Mouse (Mus musculus): ENCODE measurements around the gene Zfp622. TPM values are rescaled to one million over a fixed set of nuclear protein-coding genes. Genes with fewer than 3 reads are reported as not detected.
A peak's percentile ranks its signal among the peaks of the same experiment; 100 is the strongest.
"Not testable (repeated sequence)": the region's sequence is repeated elsewhere in the genome, so short reads cannot be mapped to it uniquely, and the experiment has no call there.

Zfp622 gene
- polyA plus RNA-seq, 1 experiment from 2014 or later: 31.1 TPM

- H3K4me2 ChIP-seq (ENCODE audit: low read length): no peak overlapping the region
- no peaks in the 10 kb centered on the region for H3K27me3 ChIP-seq (replicated peaks; ENCODE audit: control insufficient read depth, insufficient read depth, low read length)
- H3K36me3 ChIP-seq (ENCODE audit: control insufficient read depth, insufficient read depth, low read length): no peaks in the 10 kb centered on the region
- no peak overlapping the region for H3K9ac ChIP-seq (ENCODE audit: low read depth, low read length)
- no peak overlapping the region for H3K4me3 ChIP-seq (ENCODE audit: low read length)
- H3K4me1 ChIP-seq (ENCODE audit: control insufficient read depth, insufficient read depth, low read depth, low read length): peaks cover 4% of the 10 kb centered on the region
- ATAC-seq: peak; percentile 91
- no peaks in the 10 kb centered on the region for H3K9me3 ChIP-seq (ENCODE audit: control insufficient read depth, low read length)
- H3K27ac ChIP-seq (ENCODE audit: low read depth, low read length): no peak overlapping the region
- 23% methylated on average over 4 of the region's 5 CpGs for WGBS
Measured at GRCm38 (mm10) chr15:25959375-25959774, 24.8 kb upstream of the Zfp622 start.

- Histone ChIP-seq H3K9me3 (ENCODE audit: control insufficient read depth, low read length) (no peaks in the 10 kb centered on the region), H3K4me2 (ENCODE audit: low read length) (no peak overlapping the region), H3K4me3 (ENCODE audit: low read length) (no peak overlapping the region), H3K9ac (ENCODE audit: low read depth, low read length) (no peak overlapping the region), H3K36me3 (ENCODE audit: control insufficient read depth, insufficient read depth, low read length) (no peaks in the 10 kb centered on the region), H3K27ac (ENCODE audit: low read depth, low read length) (no peak overlapping the region), H3K27me3 (replicated peaks; ENCODE audit: control insufficient read depth, insufficient read depth, low read length) (no peaks in the 10 kb centered on the region), H3K4me1 (ENCODE audit: control insufficient read depth, insufficient read depth, low read depth, low read length) (no peaks in the 10 kb centered on the region)
- no peak for ATAC-seq
- 85% methylated on average over 5 of the region's 5 CpGs for WGBS
Measured at GRCm38 (mm10) chr15:25960231-25960630, 23.9 kb upstream of the Zfp622 start.

GRCm38 (mm10) chr15:25966220-25966774, 17.9 kb upstream of the Zfp622 start:
- Histone ChIP-seq H3K36me3 (ENCODE audit: control insufficient read depth, insufficient read depth, low read length) (no peaks in the 10 kb centered on the region), H3K27me3 (replicated peaks; ENCODE audit: control insufficient read depth, insufficient read depth, low read length) (no peaks in the 10 kb centered on the region), H3K4me1 (ENCODE audit: control insufficient read depth, insufficient read depth, low read depth, low read length) (no peaks in the 10 kb centered on the region), H3K4me2 (ENCODE audit: low read length) (no peak overlapping the region), H3K27ac (ENCODE audit: low read depth, low read length) (no peak overlapping the region), H3K9ac (ENCODE audit: low read depth, low read length) (no peak overlapping the region), H3K9me3 (ENCODE audit: control insufficient read depth, low read length) (no peaks in the 10 kb centered on the region), H3K4me3 (ENCODE audit: low read length) (no peak overlapping the region)
- ATAC-seq: no peak
- WGBS: 83% methylated on average over 6 of the region's 6 CpGs

- H3K9me3 ChIP-seq (ENCODE audit: control insufficient read depth, low read length): no peaks in the 10 kb centered on the region
- H3K27me3 ChIP-seq (replicated peaks; ENCODE audit: control insufficient read depth, insufficient read depth, low read length): no peaks in the 10 kb centered on the region
- WGBS: 88% methylated on average over 9 of the region's 9 CpGs
- H3K9ac ChIP-seq (ENCODE audit: low read depth, low read length): no peak overlapping the region
- H3K4me2 ChIP-seq (ENCODE audit: low read length): no peak overlapping the region
- H3K4me1 ChIP-seq (ENCODE audit: control insufficient read depth, insufficient read depth, low read depth, low read length): no peaks in the 10 kb centered on the region
- H3K4me3 ChIP-seq (ENCODE audit: low read length): no peak overlapping the region
- no peaks in the 10 kb centered on the region for H3K36me3 ChIP-seq (ENCODE audit: control insufficient read depth, insufficient read depth, low read length)
- ATAC-seq: no peak
- no peak overlapping the region for H3K27ac ChIP-seq (ENCODE audit: low read depth, low read length)
Measured at GRCm38 (mm10) chr15:25971596-25971995, 12.6 kb upstream of the Zfp622 start.

- 91% methylated on average over 5 of the region's 5 CpGs for WGBS
- no peak overlapping the region for H3K4me3 ChIP-seq (ENCODE audit: low read length)
- no peaks in the 10 kb centered on the region for H3K9me3 ChIP-seq (ENCODE audit: control insufficient read depth, low read length)
- H3K9ac ChIP-seq (ENCODE audit: low read depth, low read length): no peak overlapping the region
- H3K27ac ChIP-seq (ENCODE audit: low read depth, low read length): no peak overlapping the region
- H3K4me1 ChIP-seq (ENCODE audit: control insufficient read depth, insufficient read depth, low read depth, low read length): no peaks in the 10 kb centered on the region
- no peak for ATAC-seq
- no peaks in the 10 kb centered on the region for H3K36me3 ChIP-seq (ENCODE audit: control insufficient read depth, insufficient read depth, low read length)
- H3K4me2 ChIP-seq (ENCODE audit: low read length): no peak overlapping the region
- H3K27me3 ChIP-seq (replicated peaks; ENCODE audit: control insufficient read depth, insufficient read depth, low read length): no peaks in the 10 kb centered on the region
Measured at GRCm38 (mm10) chr15:25972758-25973157, 11.4 kb upstream of the Zfp622 start.

- no peak for ATAC-seq
- Histone ChIP-seq H3K36me3 (ENCODE audit: control insufficient read depth, insufficient read depth, low read length) (no peaks in the 10 kb centered on the region), H3K9me3 (ENCODE audit: control insufficient read depth, low read length) (no peaks in the 10 kb centered on the region), H3K27ac (ENCODE audit: low read depth, low read length) (no peak overlapping the region), H3K4me1 (ENCODE audit: control insufficient read depth, insufficient read depth, low read depth, low read length) (no peaks in the 10 kb centered on the region), H3K4me2 (ENCODE audit: low read length) (no peak overlapping the region), H3K4me3 (ENCODE audit: low read length) (no peak overlapping the region), H3K9ac (ENCODE audit: low read depth, low read length) (no peak overlapping the region), H3K27me3 (replicated peaks; ENCODE audit: control insufficient read depth, insufficient read depth, low read length) (no peaks in the 10 kb centered on the region)
- WGBS: 95% methylated on average over 4 of the region's 4 CpGs
Measured at GRCm38 (mm10) chr15:25974352-25974751, 9.8 kb upstream of the Zfp622 start.

GRCm38 (mm10) chr15:25975810-25976209, 8.4 kb upstream of the Zfp622 start:
- WGBS: 95% methylated on average over 6 of the region's 6 CpGs
- no peaks in the 10 kb centered on the region for H3K36me3 ChIP-seq (ENCODE audit: control insufficient read depth, insufficient read depth, low read length)
- no peaks in the 10 kb centered on the region for H3K27me3 ChIP-seq (replicated peaks; ENCODE audit: control insufficient read depth, insufficient read depth, low read length)
- H3K4me2 ChIP-seq (ENCODE audit: low read length): no peak overlapping the region
- H3K4me3 ChIP-seq (ENCODE audit: low read length): no peak overlapping the region
- H3K9me3 ChIP-seq (ENCODE audit: control insufficient read depth, low read length): no peaks in the 10 kb centered on the region
- no peak; the same call in 1 of the 2 replicates for ATAC-seq
- no peak overlapping the region for H3K9ac ChIP-seq (ENCODE audit: low read depth, low read length)
- no peak overlapping the region for H3K27ac ChIP-seq (ENCODE audit: low read depth, low read length)
- no peaks in the 10 kb centered on the region for H3K4me1 ChIP-seq (ENCODE audit: control insufficient read depth, insufficient read depth, low read depth, low read length)

- peak overlapping the region; percentile 84 for H3K27ac ChIP-seq (ENCODE audit: low read depth, low read length)
- H3K4me1 ChIP-seq (ENCODE audit: control insufficient read depth, insufficient read depth, low read depth, low read length): peaks cover 14% of the 10 kb centered on the region
- WGBS: 15% methylated on average over 6 of the region's 6 CpGs
- ATAC-seq: peak; percentile 22
- peak overlapping the region; percentile 67 for H3K9ac ChIP-seq (ENCODE audit: low read depth, low read length)
- not testable (repeated sequence) for H3K27me3 ChIP-seq (replicated peaks; ENCODE audit: control insufficient read depth, insufficient read depth, low read length); H3K36me3 ChIP-seq (ENCODE audit: control insufficient read depth, insufficient read depth, low read length); H3K9me3 ChIP-seq (ENCODE audit: control insufficient read depth, low read length)
- H3K4me2 ChIP-seq (ENCODE audit: low read length): peak overlapping the region; percentile 53
- peak overlapping the region; percentile 66 for H3K4me3 ChIP-seq (ENCODE audit: low read length)
Measured at GRCm38 (mm10) chr15:25983614-25984013, 552 bp upstream of the Zfp622 start.

GRCm38 (mm10) chr15:25984734-25985492, 747 bp downstream of the Zfp622 start:
- H3K36me3 ChIP-seq (ENCODE audit: control insufficient read depth, insufficient read depth, low read length): peaks cover 4% of the 10 kb centered on the region; the same call in 1 of the 2 replicates
- H3K4me2 ChIP-seq (ENCODE audit: low read length): peak overlapping the region; percentile 96
- peak overlapping the region; percentile 72 for H3K9ac ChIP-seq (ENCODE audit: low read depth, low read length)
- no peaks in the 10 kb centered on the region for H3K9me3 ChIP-seq (ENCODE audit: control insufficient read depth, low read length)
- no peaks in the 10 kb centered on the region for H3K27me3 ChIP-seq (replicated peaks; ENCODE audit: control insufficient read depth, insufficient read depth, low read length)
- WGBS: under 1% methylated on average over 71 of the region's 71 CpGs
- H3K4me3 ChIP-seq (ENCODE audit: low read length): peak overlapping the region; percentile 66
- peaks cover 14% of the 10 kb centered on the region for H3K4me1 ChIP-seq (ENCODE audit: control insufficient read depth, insufficient read depth, low read depth, low read length)
- peak overlapping the region; percentile 84 for H3K27ac ChIP-seq (ENCODE audit: low read depth, low read length)
- no peak for ATAC-seq

All from hindbrain, embryonic 16.5 days (tissue).